Mouse (Mus musculus) stomach, embryonic 15.5 days (tissue): Measurements from ENCODE around the gene Tpcn1. TPM values are rescaled to one million over a fixed set of nuclear protein-coding genes. Genes with fewer than 3 reads are reported as not detected.
A peak's percentile ranks its signal among the peaks of the same experiment; 100 is the strongest.

Experiments
- ATAC-seq: fragments of 200-750 bp; cut with Nextera tagmentation; 2 replicates; pipeline ENCODE4 v1.8.0; 2017; ENCODE audit warnings: low read depth, moderate number of reproducible peaks, moderate TSS enrichment; ENCODE audit not compliant: insufficient read depth, low FRiP score
- H3K27ac ChIP-seq: fragments of 300-500 bp; sonication (generic); 2 replicates; pipeline ENCODE4 v1.5.1; 2015; ENCODE audit warnings: mild to moderate bottlenecking, inconsistent platforms
- H3K27me3 ChIP-seq: fragments of 300-500 bp; sonication (generic); replicated peaks from 2 replicates; pipeline ENCODE4 v1.6.1; 2015; ENCODE audit warnings: inconsistent platforms
- H3K36me3 ChIP-seq: fragments of 300-500 bp; sonication (generic); 2 replicates; pipeline ENCODE4 v1.6.1; 2015; ENCODE audit warnings: inconsistent platforms
- H3K4me1 ChIP-seq: fragments of 300-500 bp; sonication (generic); 2 replicates; pipeline ENCODE4 v1.6.1; 2015; ENCODE audit warnings: inconsistent platforms
- H3K4me2 ChIP-seq: fragments of 300-500 bp; sonication (generic); 2 replicates; pipeline ENCODE4 v1.6.1; 2015; ENCODE audit warnings: mild to moderate bottlenecking, inconsistent platforms
- H3K4me3 ChIP-seq: fragments of 300-500 bp; sonication (generic); replicated peaks from 2 replicates; pipeline ENCODE4 v1.5.1; 2015; ENCODE audit warnings: inconsistent platforms
- H3K9ac ChIP-seq: fragments of 300-500 bp; sonication (generic); 2 replicates; pipeline ENCODE4 v1.6.1; 2015; ENCODE audit warnings: inconsistent platforms
- H3K9me3 ChIP-seq: fragments of 300-500 bp; sonication (generic); 2 replicates; pipeline ENCODE4 v1.6.1; 2016; ENCODE audit warnings: inconsistent platforms
- WGBS: fragments of 180-500 bp; shearing (Covaris S2); methylation state at CpG from one replicate; pipeline ENCODE4 v1.1.7; 2015; 5-methylcytosine and 5-hydroxymethylcytosine counted together
- polyA plus RNA-seq: library from polyadenylated mRNA; unstranded; fragments of >200 nt; fragmentation: Nextera tagmentation; extraction: Ambion mirVana; gene quantifications from 2 replicates; pipeline ENCODE4 v1.2.1, GENCODE M21; 2015

The Tpcn1 gene
- polyA plus RNA-seq, 1 experiment from 2014 or later: 25.7 TPM

GRCm38 (mm10) chr5:120621078-120621765, 32.7 kb upstream of the Tpcn1 start:
- H3K4me2 ChIP-seq: no peak overlapping the region
- no peak overlapping the region for H3K4me3 ChIP-seq
- H3K27ac ChIP-seq: no peak overlapping the region
- no peaks in the 10 kb centered on the region for H3K9me3 ChIP-seq
- no peaks in the 10 kb centered on the region for H3K4me1 ChIP-seq
- WGBS: 88% methylated on average over 23 of the region's 23 CpGs
- no peaks in the 10 kb centered on the region for H3K27me3 ChIP-seq
- no peak overlapping the region for H3K9ac ChIP-seq
- no peak for ATAC-seq
- peaks cover 80% of the 10 kb centered on the region for H3K36me3 ChIP-seq

GRCm38 (mm10) chr5:120620375-120621077, 32.1 kb upstream of the Tpcn1 start:
- H3K27ac ChIP-seq: no peak overlapping the region
- no peak overlapping the region for H3K9ac ChIP-seq
- H3K4me1 ChIP-seq: no peaks in the 10 kb centered on the region
- H3K9me3 ChIP-seq: no peaks in the 10 kb centered on the region
- H3K36me3 ChIP-seq: peaks cover 78% of the 10 kb centered on the region
- no peak overlapping the region for H3K4me2 ChIP-seq
- 68% methylated on average over 18 of the region's 18 CpGs for WGBS
- no peaks in the 10 kb centered on the region for H3K27me3 ChIP-seq
- H3K4me3 ChIP-seq: no peak overlapping the region
- no peak for ATAC-seq

GRCm38 (mm10) chr5:120619201-120619600, 30.7 kb upstream of the Tpcn1 start:
- 22% methylated on average over 5 of the region's 5 CpGs for WGBS
- H3K27me3 ChIP-seq: no peaks in the 10 kb centered on the region
- no peak overlapping the region for H3K27ac ChIP-seq
- H3K9ac ChIP-seq: no peak overlapping the region
- no peak overlapping the region for H3K4me3 ChIP-seq
- peaks cover 65% of the 10 kb centered on the region for H3K36me3 ChIP-seq
- H3K4me1 ChIP-seq: no peaks in the 10 kb centered on the region
- ATAC-seq: no peak
- no peak overlapping the region for H3K4me2 ChIP-seq
- no peaks in the 10 kb centered on the region for H3K9me3 ChIP-seq

GRCm38 (mm10) chr5:120618778-120619177, 30.3 kb upstream of the Tpcn1 start:
- no peak overlapping the region for H3K4me2 ChIP-seq
- H3K36me3 ChIP-seq: peaks cover 61% of the 10 kb centered on the region
- no peak overlapping the region for H3K27ac ChIP-seq
- H3K4me3 ChIP-seq: no peak overlapping the region
- 85% methylated on average over 12 of the region's 12 CpGs for WGBS
- H3K9me3 ChIP-seq: no peaks in the 10 kb centered on the region
- peaks cover 3% of the 10 kb centered on the region; the same call in 1 of the 2 replicates for H3K4me1 ChIP-seq
- ATAC-seq: no peak
- H3K27me3 ChIP-seq: no peaks in the 10 kb centered on the region
- no peak overlapping the region for H3K9ac ChIP-seq

GRCm38 (mm10) chr5:120615903-120616302, 27.4 kb upstream of the Tpcn1 start:
- peaks cover 10% of the 10 kb centered on the region for H3K4me1 ChIP-seq
- no peaks in the 10 kb centered on the region for H3K9me3 ChIP-seq
- 98% methylated on average over 4 of the region's 4 CpGs for WGBS
- no peak overlapping the region for H3K27ac ChIP-seq
- no peak for ATAC-seq
- H3K9ac ChIP-seq: no peak overlapping the region
- no peak overlapping the region for H3K4me2 ChIP-seq
- H3K4me3 ChIP-seq: no peak overlapping the region
- peaks cover 32% of the 10 kb centered on the region for H3K36me3 ChIP-seq
- H3K27me3 ChIP-seq: no peaks in the 10 kb centered on the region

- H3K27ac ChIP-seq: peak overlapping the region; percentile 84
Measured at GRCm38 (mm10) chr5:120612822-120613604, 24.5 kb upstream of the Tpcn1 start.

GRCm38 (mm10) chr5:120612442-120612821, 24.0 kb upstream of the Tpcn1 start, which contains the start of the genes Rita1 and Ddx54:
Rita1 (minus strand) TSS chr5:120612589.
Ddx54 (plus strand) TSS chr5:120612739.
- Histone ChIP-seq H3K36me3 (peaks cover 10% of the 10 kb centered on the region; the same call in 1 of the 2 replicates), H3K4me1 (peaks cover 10% of the 10 kb centered on the region), H3K9me3 (no peaks in the 10 kb centered on the region), H3K27me3 (no peaks in the 10 kb centered on the region), H3K9ac (peak within 1 kb of the TSS; percentile 47; the same call in 1 of the 2 replicates), H3K4me3 (peak within 1 kb of the TSS; percentile 72), H3K27ac (peak within 1 kb of the TSS; percentile 84), H3K4me2 (peak within 1 kb of the TSS; percentile 76)
- 0% methylated on average over 22 of the region's 22 CpGs for WGBS
- peak; percentile 80 for ATAC-seq

More at GRCm38 (mm10) chr5:120612822-120613604, 24.5 kb upstream of the Tpcn1 start:
- ATAC-seq: peak; percentile 91
- peak overlapping the region; percentile 72 for H3K4me3 ChIP-seq
- H3K27me3 ChIP-seq: no peaks in the 10 kb centered on the region
- H3K9ac ChIP-seq: peak overlapping the region; percentile 47; the same call in 1 of the 2 replicates
- H3K9me3 ChIP-seq: no peaks in the 10 kb centered on the region
- WGBS: under 1% methylated on average over 69 of the region's 69 CpGs
- peaks cover 10% of the 10 kb centered on the region for H3K4me1 ChIP-seq
- H3K36me3 ChIP-seq: peaks cover 10% of the 10 kb centered on the region
- H3K4me2 ChIP-seq: peak overlapping the region; percentile 76

- ATAC-seq: no peak
- Histone ChIP-seq H3K4me3 (peak overlapping the region; percentile 72), H3K4me1 (peaks cover 10% of the 10 kb centered on the region), H3K9ac (peak overlapping the region; percentile 17; the same call in 1 of the 2 replicates), H3K36me3 (peaks cover 10% of the 10 kb centered on the region; the same call in 1 of the 2 replicates), H3K27ac (no peak overlapping the region), H3K4me2 (peak overlapping the region; percentile 72), H3K27me3 (no peaks in the 10 kb centered on the region), H3K9me3 (no peaks in the 10 kb centered on the region)
- 46% methylated on average over 8 of the region's 8 CpGs for WGBS
Measured at GRCm38 (mm10) chr5:120611416-120611815, 22.9 kb upstream of the Tpcn1 start.

GRCm38 (mm10) chr5:120610906-120611305, 22.4 kb upstream of the Tpcn1 start:
- Histone ChIP-seq H3K27me3 (no peaks in the 10 kb centered on the region), H3K4me3 (peak overlapping the region; percentile 72; the same call in 1 of the 2 replicates), H3K27ac (no peak overlapping the region), H3K4me1 (peaks cover 10% of the 10 kb centered on the region), H3K9ac (no peak overlapping the region), H3K9me3 (no peaks in the 10 kb centered on the region), H3K36me3 (peaks cover 10% of the 10 kb centered on the region; the same call in 1 of the 2 replicates), H3K4me2 (peak overlapping the region; percentile 72; the same call in 1 of the 2 replicates)
- no peak for ATAC-seq
- 88% methylated on average over 5 of the region's 5 CpGs for WGBS

GRCm38 (mm10) chr5:120609246-120609775, 20.8 kb upstream of the Tpcn1 start:
- Histone ChIP-seq H3K4me1 (peaks cover 14% of the 10 kb centered on the region), H3K4me2 (no peak overlapping the region), H3K27me3 (no peaks in the 10 kb centered on the region), H3K9ac (no peak overlapping the region), H3K4me3 (no peak overlapping the region), H3K36me3 (peaks cover 10% of the 10 kb centered on the region; the same call in 1 of the 2 replicates), H3K27ac (no peak overlapping the region), H3K9me3 (no peaks in the 10 kb centered on the region)
- 83% methylated on average over 16 of the region's 16 CpGs for WGBS
- ATAC-seq: no peak

GRCm38 (mm10) chr5:120607335-120607734, 18.9 kb upstream of the Tpcn1 start:
- ATAC-seq: no peak
- H3K4me1 ChIP-seq: peaks cover 11% of the 10 kb centered on the region
- H3K9ac ChIP-seq: no peak overlapping the region
- H3K4me3 ChIP-seq: no peak overlapping the region
- no peak overlapping the region for H3K4me2 ChIP-seq
- 73% methylated on average over 3 of the region's 3 CpGs for WGBS
- H3K9me3 ChIP-seq: no peaks in the 10 kb centered on the region
- H3K27ac ChIP-seq: no peak overlapping the region
- peaks cover 10% of the 10 kb centered on the region; the same call in 1 of the 2 replicates for H3K36me3 ChIP-seq
- no peaks in the 10 kb centered on the region for H3K27me3 ChIP-seq
